Mouse (Mus musculus): ENCODE data around the gene Vps4a. TPM values are rescaled to one million over a fixed set of nuclear protein-coding genes. Genes with fewer than 3 reads are reported as not detected.

Vps4a gene
- polyA plus RNA-seq, 1 experiment, result 111 TPM

DNA sequence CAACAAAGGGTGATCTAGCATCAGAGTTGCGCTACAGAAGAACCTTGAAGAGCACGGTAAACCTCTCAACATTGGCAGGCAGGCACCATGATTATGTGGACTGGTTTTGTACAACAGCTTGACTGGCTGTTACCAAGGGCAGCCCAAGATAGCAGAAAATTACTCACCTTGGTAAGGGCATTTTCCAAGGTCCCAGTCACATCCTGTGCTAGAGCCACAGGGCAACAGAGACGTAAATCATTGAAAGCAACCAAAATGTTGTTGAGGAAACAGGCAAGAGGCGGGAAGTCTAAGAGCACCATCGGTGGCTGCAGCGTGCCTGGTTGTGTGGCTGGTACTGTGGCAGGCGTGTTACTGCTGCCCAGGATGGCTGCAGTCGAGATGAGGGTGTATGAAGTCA is 21.0 kb downstream of the Vps4a start:
- Histone ChIP-seq H3K4me1 (ENCODE audit: control insufficient read depth, insufficient read depth, low read length) (0 out of 2 replicates have a peak, but pooled peaks cover 1% of the 10 kb centered on the region), H3K27me3 (ENCODE audit: control insufficient read depth, insufficient read depth, low read length) (no peaks in the 10 kb centered on the region), H3K27ac (ENCODE audit: insufficient read depth, low read length) (no peak overlapping the region), H3K4me3 (replicated peaks; ENCODE audit: insufficient read depth, low read depth, low read length) (no peak overlapping the region)
- no peak for DNase-seq
- WGBS, result 96% methylated on average over 8 of the region's 8 CpGs
- no peak for TF ChIP-seq CTCF (IDR thresholded peaks at IDR 0.05; ENCODE audit: borderline replicate concordance, insufficient read depth, low read depth, low read length)
- no peak for TF ChIP-seq POLR2A (IDR thresholded peaks at IDR 0.05; ENCODE audit: borderline replicate concordance, insufficient read depth, low read length)

DNA sequence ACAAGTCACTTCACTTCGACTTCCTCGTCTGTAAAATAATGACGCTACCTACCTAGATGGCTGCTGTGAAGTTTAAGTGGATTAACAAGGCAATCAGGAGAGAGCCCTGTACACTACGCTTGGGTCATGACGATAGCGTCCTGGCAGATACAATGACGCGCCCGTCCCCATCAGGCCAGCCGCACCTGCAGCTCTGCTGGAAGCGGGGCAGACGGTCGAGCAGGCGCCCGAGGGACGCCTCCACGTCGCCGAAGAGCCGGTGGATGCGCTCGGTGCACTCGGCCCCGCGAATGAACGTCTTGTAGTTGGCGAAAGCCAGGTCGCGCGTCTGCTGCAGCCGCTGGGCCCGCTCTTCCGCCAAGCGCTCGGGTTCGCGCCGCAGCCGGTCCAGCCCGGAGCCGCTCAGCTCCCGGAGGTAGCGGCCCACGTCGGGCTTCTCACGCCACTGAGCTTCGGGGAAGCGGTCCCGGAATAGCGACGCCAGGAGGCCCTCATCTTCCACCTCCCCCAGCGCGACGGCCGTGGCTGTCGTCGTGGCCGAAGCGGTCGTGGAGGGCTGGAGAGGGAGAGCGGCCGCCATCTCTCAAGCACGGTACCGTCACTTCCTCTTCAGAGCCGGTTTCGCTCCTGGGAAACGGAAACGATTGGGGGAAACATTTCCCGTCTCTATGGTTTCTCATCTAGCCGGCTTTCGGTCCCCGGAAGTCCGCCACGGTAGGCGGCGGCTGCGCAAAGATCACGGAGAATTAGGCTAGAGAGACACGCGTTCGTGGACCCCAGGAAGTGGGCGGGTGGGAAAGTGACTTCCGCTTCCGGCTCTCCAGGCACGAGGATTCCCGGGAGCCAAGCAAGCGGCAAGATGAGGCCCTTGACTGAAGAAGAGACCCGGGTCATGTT is 25.3 kb downstream of the Vps4a start, which contains the start of the genes Cog8 and Nip7:
Gene Cog8 (minus strand): TSS at position 614 of the 897 bp plus-strand sequence.
Gene Nip7 (plus strand): TSS at position 802 of the 897 bp plus-strand sequence.
- peak; percentile 96 to 98 for DNase-seq
- peak within 1 kb of the TSS; percentile 79 for H3K4me3 ChIP-seq (replicated peaks; ENCODE audit: insufficient read depth, low read depth, low read length)
- H3K27me3 ChIP-seq (ENCODE audit: control insufficient read depth, insufficient read depth, low read length), result no peaks in the 10 kb centered on the region
- peak within 1 kb of the TSS; percentile 43 for H3K27ac ChIP-seq (ENCODE audit: insufficient read depth, low read length)
- under 1% methylated on average over 88 of the region's 88 CpGs for WGBS
- 0 out of 2 replicates have a peak, but pooled peaks cover 3% of the 10 kb centered on the region for H3K4me1 ChIP-seq (ENCODE audit: control insufficient read depth, insufficient read depth, low read length)
- peak; percentile 74 for TF ChIP-seq POLR2A (IDR thresholded peaks at IDR 0.05; ENCODE audit: borderline replicate concordance, insufficient read depth, low read length)
- no peak for TF ChIP-seq CTCF (IDR thresholded peaks at IDR 0.05; ENCODE audit: borderline replicate concordance, insufficient read depth, low read depth, low read length)

DNA sequence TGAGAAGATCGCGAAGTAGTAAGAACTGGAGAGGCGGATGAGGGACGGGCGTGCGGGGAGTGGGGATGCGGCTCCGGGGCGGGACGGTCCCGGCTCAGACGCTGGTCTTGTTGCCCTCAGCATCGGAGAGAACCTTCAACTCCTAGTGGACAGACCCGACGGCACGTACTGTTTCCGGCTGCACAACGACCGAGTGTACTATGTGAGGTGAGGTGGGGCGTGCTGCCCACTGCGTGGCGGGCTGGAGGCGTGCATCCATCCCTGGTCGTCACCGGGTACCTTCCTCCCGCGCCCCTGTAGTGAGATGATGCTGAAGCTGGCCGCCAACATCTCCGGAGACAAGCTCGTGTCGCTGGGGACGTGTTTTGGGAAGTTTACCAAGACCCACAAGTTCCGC is 25.9 kb downstream of the Vps4a start:
- H3K4me3 ChIP-seq (replicated peaks; ENCODE audit: insufficient read depth, low read depth, low read length), result peak overlapping the region; percentile 68
- under 1% methylated on average over 33 of the region's 33 CpGs for WGBS
- H3K27ac ChIP-seq (ENCODE audit: insufficient read depth, low read length), result no peak overlapping the region
- 0 out of 2 replicates have a peak, but pooled peaks cover 3% of the 10 kb centered on the region for H3K4me1 ChIP-seq (ENCODE audit: control insufficient read depth, insufficient read depth, low read length)
- TF ChIP-seq CTCF (IDR thresholded peaks at IDR 0.05; ENCODE audit: borderline replicate concordance, insufficient read depth, low read depth, low read length) (no peak), POLR2A (IDR thresholded peaks at IDR 0.05; ENCODE audit: borderline replicate concordance, insufficient read depth, low read length) (no peak)
- no peaks in the 10 kb centered on the region for H3K27me3 ChIP-seq (ENCODE audit: control insufficient read depth, insufficient read depth, low read length)
- DNase-seq, result no peak

DNA sequence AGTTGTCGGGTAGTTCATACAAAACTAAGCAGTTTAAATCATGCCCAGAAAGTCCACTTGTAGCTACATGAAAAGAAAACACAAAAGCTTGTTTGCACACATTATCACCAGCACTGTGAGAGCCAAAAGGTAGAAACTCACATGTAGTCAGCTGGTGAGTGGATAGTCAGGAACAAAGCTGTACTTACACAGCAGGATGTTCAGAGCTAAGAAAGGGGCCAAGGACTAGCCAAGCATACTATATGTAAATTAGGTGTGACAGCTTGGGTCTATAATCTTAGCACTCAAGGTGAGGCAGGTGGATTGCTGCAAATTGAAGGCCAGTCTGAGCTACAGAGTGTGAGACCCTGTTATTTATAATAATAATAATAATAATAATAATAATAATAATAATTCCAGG is 31.6 kb downstream of the Vps4a start:
- 98% methylated on average over 1 of the region's 1 CpGs for WGBS
- no peak for TF ChIP-seq CTCF (IDR thresholded peaks at IDR 0.05; ENCODE audit: borderline replicate concordance, insufficient read depth, low read depth, low read length)
- TF ChIP-seq POLR2A (IDR thresholded peaks at IDR 0.05; ENCODE audit: borderline replicate concordance, insufficient read depth, low read length), result no peak
- H3K4me3 ChIP-seq (replicated peaks; ENCODE audit: insufficient read depth, low read depth, low read length), result no peak overlapping the region

DNA sequence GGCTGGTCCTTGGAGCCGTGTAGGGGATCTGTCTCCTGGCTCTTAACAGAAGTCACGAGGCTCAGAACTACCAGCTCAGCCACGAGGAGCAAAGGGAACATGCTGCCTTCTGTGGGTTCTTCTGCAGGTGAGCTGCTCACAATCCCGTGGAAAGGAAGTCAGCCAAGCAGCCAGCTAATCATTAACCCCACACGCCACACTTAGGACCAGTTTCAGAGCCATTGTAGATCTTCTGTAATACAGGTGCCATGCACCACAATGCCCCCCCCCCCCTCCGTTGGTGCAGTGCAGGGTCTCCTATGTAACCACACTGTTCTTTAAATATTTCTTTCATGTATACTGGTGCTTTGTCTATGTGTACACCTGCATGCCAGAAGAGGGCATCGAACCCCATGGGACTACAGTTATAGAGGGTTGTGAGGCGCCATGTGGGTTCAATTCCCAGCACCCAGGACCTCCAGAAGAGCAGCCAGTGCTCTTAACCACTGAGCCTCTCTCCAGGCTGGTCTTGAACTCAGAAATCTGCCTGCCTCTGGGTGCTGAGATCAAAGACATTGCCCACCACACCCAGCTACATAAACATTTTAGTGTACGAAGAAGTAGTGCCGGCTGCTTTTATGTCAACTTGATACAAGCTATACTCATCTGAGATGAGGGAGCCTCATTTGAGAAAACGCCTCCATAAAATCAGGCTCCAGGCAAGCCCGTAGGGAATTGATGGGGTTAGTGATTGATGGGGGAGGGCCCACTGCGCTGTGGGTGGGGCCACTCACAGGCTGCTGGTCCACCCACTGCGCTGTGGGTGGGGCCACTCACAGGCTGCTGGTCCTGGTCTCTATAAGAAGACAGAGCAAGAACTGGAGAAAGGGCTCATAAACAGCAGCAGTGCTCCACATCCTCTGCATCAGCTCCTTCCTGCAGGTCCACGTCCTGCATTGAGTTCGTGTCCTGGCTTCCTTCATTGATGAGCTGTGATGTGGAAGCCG is 34.8 kb downstream of the Vps4a start, which contains the start of gene Tmed6:
Gene Tmed6 (minus strand): TSS at position 134 of the 986 bp plus-strand sequence.
- Histone ChIP-seq H3K27me3 (ENCODE audit: control insufficient read depth, insufficient read depth, low read length) (no peaks in the 10 kb centered on the region), H3K27ac (ENCODE audit: insufficient read depth, low read length) (no peak within 1 kb of the TSS), H3K4me1 (ENCODE audit: control insufficient read depth, insufficient read depth, low read length) (no peaks in the 10 kb centered on the region), H3K4me3 (replicated peaks; ENCODE audit: insufficient read depth, low read depth, low read length) (no peak within 1 kb of the TSS)
- DNase-seq, result no peak
- no peak for TF ChIP-seq CTCF (IDR thresholded peaks at IDR 0.05; ENCODE audit: borderline replicate concordance, insufficient read depth, low read depth, low read length)
- no peak for TF ChIP-seq POLR2A (IDR thresholded peaks at IDR 0.05; ENCODE audit: borderline replicate concordance, insufficient read depth, low read length)
- 58% methylated on average over 17 of the region's 17 CpGs for WGBS

More for the DNA sequence above, 31.6 kb downstream of the Vps4a start:
- Histone ChIP-seq H3K27me3 (ENCODE audit: control insufficient read depth, insufficient read depth, low read length) (no peaks in the 10 kb centered on the region), H3K27ac (ENCODE audit: insufficient read depth, low read length) (no peak overlapping the region), H3K4me1 (ENCODE audit: control insufficient read depth, insufficient read depth, low read length) (no peaks in the 10 kb centered on the region)
- no peak for DNase-seq

DNA sequence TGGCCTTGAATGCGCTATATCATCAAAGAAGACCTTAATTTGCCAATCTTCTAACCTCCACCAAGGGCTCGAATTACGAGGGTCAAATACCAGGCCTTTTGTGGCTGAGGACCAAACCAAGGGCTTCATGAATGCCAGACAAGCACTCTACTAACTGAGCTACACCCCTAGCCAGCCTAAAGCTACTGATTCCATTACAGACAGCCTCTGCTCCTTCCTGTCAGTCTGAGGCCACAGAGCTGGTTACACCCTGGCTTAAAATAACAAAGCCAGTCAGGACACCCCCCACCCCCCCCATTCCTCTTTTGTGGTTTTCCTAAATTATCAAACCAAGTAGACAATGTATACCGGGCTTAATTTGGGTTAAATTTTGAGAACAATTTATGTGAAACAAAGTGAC is 42.7 kb downstream of the Vps4a start:
- TF ChIP-seq POLR2A (IDR thresholded peaks at IDR 0.05; ENCODE audit: borderline replicate concordance, insufficient read depth, low read length) (no peak), CTCF (IDR thresholded peaks at IDR 0.05; ENCODE audit: borderline replicate concordance, insufficient read depth, low read depth, low read length) (no peak)
- H3K27ac ChIP-seq (ENCODE audit: insufficient read depth, low read length), result no peak overlapping the region
- H3K27me3 ChIP-seq (ENCODE audit: control insufficient read depth, insufficient read depth, low read length), result no peaks in the 10 kb centered on the region
- WGBS, result 92% methylated on average over 4 of the region's 4 CpGs
- DNase-seq, result no peak
- H3K4me3 ChIP-seq (replicated peaks; ENCODE audit: insufficient read depth, low read depth, low read length), result no peak overlapping the region
- no peaks in the 10 kb centered on the region; the same call in 1 of the 2 replicates for H3K4me1 ChIP-seq (ENCODE audit: control insufficient read depth, insufficient read depth, low read length)

DNA sequence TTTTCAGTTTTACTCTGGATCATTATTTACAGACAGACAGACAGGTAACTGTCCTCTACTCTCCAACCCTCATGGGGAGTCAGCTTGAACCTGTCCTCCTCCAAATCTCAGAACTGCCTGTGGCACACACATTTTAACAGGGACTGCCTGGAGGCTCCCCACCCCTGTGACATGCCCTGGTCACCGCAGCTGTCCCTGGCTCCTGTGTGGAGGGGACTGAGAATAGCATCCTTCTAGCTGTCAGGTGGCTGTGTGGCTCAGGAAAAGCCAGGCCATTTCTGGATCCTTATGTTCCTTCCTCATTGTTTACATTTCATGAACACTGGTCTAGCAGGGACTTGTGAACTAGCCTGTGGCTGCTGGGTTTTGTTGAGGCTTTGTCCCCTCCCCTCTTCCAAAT is 43.1 kb downstream of the Vps4a start:
- DNase-seq, result no peak
- Histone ChIP-seq H3K27me3 (ENCODE audit: control insufficient read depth, insufficient read depth, low read length) (no peaks in the 10 kb centered on the region), H3K4me3 (replicated peaks; ENCODE audit: insufficient read depth, low read depth, low read length) (no peak overlapping the region), H3K27ac (ENCODE audit: insufficient read depth, low read length) (no peak overlapping the region), H3K4me1 (ENCODE audit: control insufficient read depth, insufficient read depth, low read length) (no peaks in the 10 kb centered on the region; the same call in 1 of the 2 replicates)
- TF ChIP-seq POLR2A (IDR thresholded peaks at IDR 0.05; ENCODE audit: borderline replicate concordance, insufficient read depth, low read length) (no peak), CTCF (IDR thresholded peaks at IDR 0.05; ENCODE audit: borderline replicate concordance, insufficient read depth, low read depth, low read length) (no peak)
- WGBS, result 58% methylated on average over 1 of the region's 1 CpGs
